Mouse (Mus musculus): Measurements from ENCODE around the gene Spock1.

Gene Spock1

GRCm38 (mm10) chr13:57857016-57857415 lies 51.1 kb downstream of the Spock1 start:
- DNase-seq = no peak

- no peak for DNase-seq
Measured at GRCm38 (mm10) chr13:57856311-57856853, 51.8 kb downstream of the Spock1 start.

- DNase-seq = no peak
Measured at GRCm38 (mm10) chr13:57855766-57856165, 52.4 kb downstream of the Spock1 start.

GRCm38 (mm10) chr13:57854416-57854815 lies 53.7 kb downstream of the Spock1 start:
- DNase-seq = no peak

- no peak for DNase-seq
Measured at GRCm38 (mm10) chr13:57853621-57854020, 54.5 kb downstream of the Spock1 start.

GRCm38 (mm10) chr13:57853156-57853555 lies 55.0 kb downstream of the Spock1 start:
- DNase-seq = no peak

GRCm38 (mm10) chr13:57848931-57849330 lies 59.2 kb downstream of the Spock1 start:
- no peak for DNase-seq

- no peak for DNase-seq
Measured at GRCm38 (mm10) chr13:57847101-57847500, 61.0 kb downstream of the Spock1 start.

- no peak for DNase-seq
Measured at GRCm38 (mm10) chr13:57846468-57846867, 61.7 kb downstream of the Spock1 start.

GRCm38 (mm10) chr13:57841141-57841848 lies 66.8 kb downstream of the Spock1 start:
- no peak for DNase-seq

GRCm38 (mm10) chr13:57837691-57838437 lies 70.3 kb downstream of the Spock1 start:
- no peak for DNase-seq

GRCm38 (mm10) chr13:57831374-57832163 lies 76.6 kb downstream of the Spock1 start:
- DNase-seq = no peak

GRCm38 (mm10) chr13:57830896-57831295 lies 77.2 kb downstream of the Spock1 start:
- DNase-seq = no peak

GRCm38 (mm10) chr13:57830091-57830490 lies 78.0 kb downstream of the Spock1 start:
- DNase-seq = no peak

GRCm38 (mm10) chr13:57816276-57816675 lies 91.9 kb downstream of the Spock1 start:
- DNase-seq = no peak

GRCm38 (mm10) chr13:57812643-57813042 lies 95.5 kb downstream of the Spock1 start:
- no peak for DNase-seq

- no peak for DNase-seq
Measured at GRCm38 (mm10) chr13:57811253-57811652, 96.9 kb downstream of the Spock1 start.

- no peak for DNase-seq
Measured at GRCm38 (mm10) chr13:57810816-57811215, 97.3 kb downstream of the Spock1 start.

- DNase-seq = no peak
Measured at GRCm38 (mm10) chr13:57810083-57810482, 98.0 kb downstream of the Spock1 start.

- no peak for DNase-seq
Measured at GRCm38 (mm10) chr13:57809603-57810002, 98.5 kb downstream of the Spock1 start.

- DNase-seq = no peak
Measured at GRCm38 (mm10) chr13:57806816-57807215, 101.3 kb downstream of the Spock1 start.

GRCm38 (mm10) chr13:57806301-57806700 lies 101.8 kb downstream of the Spock1 start:
- peak; percentile 13 to 26 for DNase-seq

GRCm38 (mm10) chr13:57798633-57799032 lies 109.5 kb downstream of the Spock1 start:
- no peak for DNase-seq

All from kidney, adult 8-10 months (tissue).